Mouse (Mus musculus) bone marrow macrophage, adult 2 months (primary cell): ENCODE data around the gene Anks1b. TPM values are rescaled to one million over a fixed set of nuclear protein-coding genes. Genes with fewer than 3 reads are reported as not detected.

Source experiments
- H3K27ac ChIP-seq: 2 replicates; pipeline ENCODE4 v1.5.1; 2012; ENCODE audit warnings: low read depth, low read length; ENCODE audit not compliant: insufficient read depth
- H3K4me1 ChIP-seq: 2 replicates; pipeline ENCODE4 v1.6.1; 2012; ENCODE audit warnings: low read length; ENCODE audit not compliant: control insufficient read depth, insufficient read depth
- H3K4me3 ChIP-seq: 2 replicates; pipeline ENCODE4 v1.5.1; 2012; ENCODE audit warnings: mild to moderate bottlenecking, low read length, moderate library complexity; ENCODE audit not compliant: insufficient read depth
- CTCF ChIP-seq: IDR thresholded peaks from 2 replicates; pipeline ENCODE4 v1.5.1; 2012; ENCODE audit warnings: low read depth, mild to moderate bottlenecking, low read length, moderate library complexity
- POLR2A ChIP-seq: IDR thresholded peaks from 2 replicates; pipeline ENCODE4 v1.6.1; 2012; ENCODE audit warnings: mild to moderate bottlenecking, low read depth, low read length, borderline replicate concordance
- polyA plus RNA-seq: library from polyadenylated mRNA; stranded (reverse); fragments of >200 nt; gene quantifications from 2 replicates; pipeline ENCODE4 v1.2.4, GENCODE M21; 2012; ENCODE audit not compliant: missing spikeins, insufficient read depth, insufficient read length

Gene Anks1b
- polyA plus RNA-seq, 1 experiment = not detected

DNA sequence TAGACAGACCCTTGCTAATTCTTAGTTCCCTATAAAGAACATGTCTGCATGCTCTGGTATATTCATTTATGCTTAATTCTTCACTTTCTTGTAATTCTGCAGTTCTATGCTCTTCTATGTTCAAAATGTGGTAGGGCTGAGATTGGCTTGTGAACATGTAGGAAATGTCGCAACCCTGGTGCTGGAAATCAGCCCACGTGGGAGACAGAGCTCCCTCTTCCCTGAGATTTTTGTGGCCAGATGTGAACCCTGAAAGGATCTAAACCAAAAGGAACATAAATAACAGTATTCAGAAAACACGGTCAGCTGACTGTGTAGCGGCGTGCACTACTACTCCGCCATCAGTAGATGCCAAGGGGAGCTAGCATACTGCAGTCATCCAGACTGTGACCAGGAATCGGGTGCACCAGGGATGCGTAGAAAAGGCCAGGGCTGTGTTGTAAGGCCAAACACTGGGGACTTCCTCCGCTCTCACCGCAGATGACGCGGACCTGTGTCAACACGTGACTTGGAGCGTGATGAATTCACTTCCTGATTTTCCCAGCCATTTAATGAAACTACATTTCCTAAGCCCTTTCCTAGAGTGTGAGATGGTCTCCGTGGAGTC lies 1079.9 kb downstream of the Anks1b start:
- peaks cover 4% of the 10 kb centered on the region for H3K4me1 ChIP-seq
- TF ChIP-seq CTCF = no peak
- TF ChIP-seq POLR2A = no peak
- no peak overlapping the region for H3K4me3 ChIP-seq
- H3K27ac ChIP-seq = no peak overlapping the region

GRCm38 (mm10) chr10:90953821-90954220 lies 1080.5 kb downstream of the Anks1b start:
- Histone ChIP-seq H3K4me3 (no peak overlapping the region), H3K4me1 (peaks cover 4% of the 10 kb centered on the region), H3K27ac (no peak overlapping the region)
- TF ChIP-seq POLR2A (no peak), CTCF (no peak)

DNA sequence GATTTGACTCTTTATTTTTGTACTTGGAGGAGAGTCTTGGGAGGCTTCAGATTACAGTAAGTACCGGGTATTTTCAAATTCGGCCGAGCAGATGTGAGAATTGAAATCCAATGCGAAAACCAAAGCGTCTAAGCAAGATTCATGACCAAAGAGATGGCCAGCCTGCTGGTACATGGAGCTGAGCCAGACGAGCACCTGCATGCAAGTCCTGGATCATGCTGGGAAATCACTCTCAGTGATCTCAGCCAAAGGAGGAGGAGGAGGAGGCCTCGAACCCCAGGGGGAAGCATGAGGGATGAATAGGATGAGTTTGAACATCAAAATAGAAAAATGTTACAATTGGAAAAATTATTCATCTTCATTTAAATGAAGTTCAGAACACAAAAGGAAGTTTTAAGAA lies 1087.1 kb downstream of the Anks1b start:
- Histone ChIP-seq H3K4me3 (no peak overlapping the region), H3K27ac (no peak overlapping the region), H3K4me1 (no peaks in the 10 kb centered on the region)
- TF ChIP-seq CTCF (no peak), POLR2A (no peak)

- Histone ChIP-seq H3K27ac (no peak overlapping the region), H3K4me3 (no peak overlapping the region), H3K4me1 (no peaks in the 10 kb centered on the region)
- no peak for TF ChIP-seq CTCF
- no peak for TF ChIP-seq POLR2A
These were observed 1091.2 kb downstream of the Anks1b start for GRCm38 (mm10) chr10:90964511-90964910.

DNA sequence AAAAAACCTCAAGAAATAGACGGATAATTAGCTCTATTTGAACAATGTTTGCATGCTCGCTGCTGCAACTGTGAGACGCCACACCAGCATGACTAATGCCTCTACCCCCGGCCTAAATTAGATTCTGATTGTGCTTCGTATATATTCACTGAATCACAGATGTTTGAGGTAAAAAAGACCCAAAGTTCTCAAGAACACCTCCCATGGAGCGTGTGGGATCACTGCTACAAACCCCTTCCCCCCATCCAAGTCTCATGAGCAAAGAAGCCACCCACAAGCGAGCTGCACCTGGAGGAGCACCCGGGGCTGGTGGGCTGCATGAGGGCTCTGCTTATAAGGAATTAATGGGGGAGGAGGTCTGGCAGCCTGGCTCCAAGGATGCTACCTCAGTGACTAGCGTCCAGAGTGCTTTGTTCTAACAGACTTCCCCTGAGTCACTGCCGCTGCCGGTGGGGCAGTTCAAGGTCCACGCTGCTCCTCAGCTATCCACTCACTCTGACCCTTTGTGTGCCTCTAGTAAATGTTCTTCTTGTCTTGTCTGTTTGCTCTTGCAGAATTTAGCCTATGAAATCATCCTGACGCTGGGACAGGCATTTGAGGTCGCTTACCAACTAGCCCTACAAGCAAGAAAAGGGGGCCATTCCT lies 1092.5 kb downstream of the Anks1b start:
- no peak for TF ChIP-seq POLR2A
- TF ChIP-seq CTCF = no peak
- Histone ChIP-seq H3K27ac (no peak overlapping the region), H3K4me3 (no peak overlapping the region), H3K4me1 (peaks cover 4% of the 10 kb centered on the region; the same call in 1 of the 2 replicates)

- H3K27ac ChIP-seq = no peak overlapping the region
- no peak for TF ChIP-seq POLR2A
- TF ChIP-seq CTCF = no peak
- H3K4me3 ChIP-seq = no peak overlapping the region
- H3K4me1 ChIP-seq = peaks cover 4% of the 10 kb centered on the region; the same call in 1 of the 2 replicates
These were observed 1093.5 kb downstream of the Anks1b start for GRCm38 (mm10) chr10:90966821-90967220.

GRCm38 (mm10) chr10:90968247-90968646 lies 1094.9 kb downstream of the Anks1b start:
- Histone ChIP-seq H3K27ac (no peak overlapping the region), H3K4me3 (no peak overlapping the region)

GRCm38 (mm10) chr10:90969355-90970174 lies 1096.3 kb downstream of the Anks1b start:
- Histone ChIP-seq H3K4me1 (peaks cover 4% of the 10 kb centered on the region; the same call in 1 of the 2 replicates), H3K4me3 (peak overlapping the region; percentile 52), H3K27ac (no peak overlapping the region)
- TF ChIP-seq POLR2A (no peak), CTCF (no peak)

More at GRCm38 (mm10) chr10:90968247-90968646, 1094.9 kb downstream of the Anks1b start:
- peaks cover 4% of the 10 kb centered on the region; the same call in 1 of the 2 replicates for H3K4me1 ChIP-seq
- TF ChIP-seq POLR2A (no peak), CTCF (no peak)

DNA sequence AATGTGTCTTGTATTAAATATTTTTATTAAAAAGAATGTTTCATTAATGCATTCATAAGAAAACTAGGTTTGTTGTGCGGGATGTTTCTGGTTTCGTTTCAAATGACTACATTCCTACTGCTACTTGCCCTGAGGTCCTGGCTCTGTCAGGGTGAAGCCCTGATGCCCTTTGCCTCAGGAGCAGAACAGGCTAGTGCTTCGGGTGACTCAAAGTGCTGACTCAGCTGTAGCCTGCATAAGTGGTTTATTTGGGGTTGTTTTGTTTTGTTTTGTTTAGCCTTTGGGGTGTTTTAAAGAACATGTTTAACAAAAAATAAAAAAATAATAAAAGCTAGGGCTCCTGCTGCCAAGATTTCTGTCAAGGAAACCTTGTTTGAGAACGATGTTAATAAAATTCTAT lies 1097.3 kb downstream of the Anks1b start:
- Histone ChIP-seq H3K27ac (no peak overlapping the region), H3K4me3 (no peak overlapping the region), H3K4me1 (peaks cover 4% of the 10 kb centered on the region; the same call in 1 of the 2 replicates)
- TF ChIP-seq CTCF (no peak), POLR2A (no peak)
